Comparison of ENCODE assay signal across 8 mouse cellular contexts in the genomic region with DNA sequence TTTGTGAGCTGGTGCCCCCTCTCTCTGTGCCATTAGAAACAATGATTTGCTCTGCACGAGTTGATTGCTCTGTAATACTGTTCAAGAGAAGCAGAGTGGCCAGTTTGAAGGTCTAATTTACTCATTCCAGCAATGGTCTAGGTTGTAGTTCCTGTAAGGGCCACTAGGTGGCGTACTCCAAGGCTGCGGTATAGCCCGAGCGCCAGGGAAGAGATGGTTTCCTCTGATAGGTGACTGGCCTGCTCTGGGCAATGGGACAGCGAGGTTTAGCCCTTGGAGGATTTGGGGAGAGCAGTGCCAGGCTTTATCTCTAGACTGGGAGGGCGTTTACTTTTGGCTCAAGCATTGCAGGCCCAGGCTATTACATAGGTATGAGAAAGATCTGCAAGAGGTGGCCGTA.
DNase-seq lines count a peak whose midpoint lies in the region; ATAC-seq and TF ChIP-seq lines count a peak whose summit lies in the region.

No protein-coding gene starts in this region.

- no peak for ATAC-seq in frontal cortex, adult (ENCODE audit: low TSS enrichment)

- peak; percentile 60 for DNase-seq in adrenal gland, postnatal 14 days
- no peak for DNase-seq in adrenal gland, adult 2 months
- DNase-seq in lung, adult 2 months, result peak; percentile 25
- DNase-seq in lung, adult 18-20 months, result no peak
- DNase-seq in embryo, embryonic 10 days (ENCODE audit: low spot score), result peak; percentile 69
- DNase-seq in liver, result peak; percentile 84
- DNase-seq in retina, postnatal 1 day, result peak; percentile 57

- no peak overlapping the region for H3K4me3 ChIP-seq in lung, adult 2 months (replicated peaks; ENCODE audit: extremely low read depth, low read depth, low read length)

- peak; percentile 63 for TF ChIP-seq CTCF in lung, adult 2 months (IDR thresholded peaks at IDR 0.05; ENCODE audit: insufficient read depth, low read length)

- WGBS in lung, adult 2 months, result 35% methylated on average over 8 of the region's 8 CpGs

- no peak for TF ChIP-seq POLR2A in lung, adult 2 months (IDR thresholded peaks at IDR 0.05; ENCODE audit: borderline replicate concordance, extremely low read depth, low read depth, low read length)

- H3K4me1 ChIP-seq in lung, adult 2 months (ENCODE audit: control insufficient read depth, insufficient read depth, low read length), result no peaks in the 10 kb centered on the region

Comparison
In these comparisons a context has a peak if more than half of its experiments do, and no peak if none do; other contexts are left out.
1. DNase-seq: peak in adrenal gland, postnatal 14 days (single experiment), lung, adult 2 months (single experiment), embryo, embryonic 10 days (single experiment), liver (single experiment) and retina, postnatal 1 day (single experiment); none in adrenal gland, adult 2 months (single experiment) and lung, adult 18-20 months (0 of 2).